Mouse (Mus musculus) lung, postnatal 10 days (tissue): ENCODE data around the gene Ctnnb1.

Experiments used
- DNase-seq: peaks from one replicate; pipeline ENCODE4 v3.0.0; 2021

Ctnnb1 gene

DNA sequence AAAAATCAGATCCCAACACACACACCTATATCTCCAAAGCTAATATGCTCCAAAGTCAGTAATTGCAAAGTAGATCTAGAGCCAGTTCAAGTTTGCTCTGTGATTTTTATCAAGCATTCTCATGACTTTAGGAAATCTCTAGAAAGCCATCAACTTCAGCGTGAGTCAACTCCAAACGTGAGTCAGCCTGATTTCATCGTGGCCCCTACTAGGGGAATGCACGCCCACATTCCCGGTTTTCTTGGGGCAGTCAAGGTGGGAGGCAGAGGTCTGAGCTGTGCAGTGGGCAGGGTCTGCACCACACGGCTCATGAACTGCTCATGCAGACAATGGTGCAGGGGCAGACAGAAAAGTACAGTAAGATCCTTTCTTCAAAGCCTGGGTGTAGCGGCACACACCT lies 76.9 kb downstream of the Ctnnb1 start:
- no peak for DNase-seq
